Mouse (Mus musculus) embryonic facial prominence, embryonic 11.5 days (tissue): ENCODE measurements around the gene Olfr95. TPM values are rescaled to one million over a fixed set of nuclear protein-coding genes. Genes with fewer than 3 reads are reported as not detected.
A peak's percentile ranks its signal among the peaks of the same experiment; 100 is the strongest.
"Not testable (repeated sequence)": the region's sequence is repeated elsewhere in the genome, so short reads cannot be mapped to it uniquely, and the experiment has no call there.

Experiments used
- ATAC-seq: fragments of 200-750 bp; cut with Nextera tagmentation; replicated peaks from 2 replicates; pipeline ENCODE4 v1.8.0; 2017; ENCODE audit warnings: low read depth; ENCODE audit not compliant: insufficient number of reproducible peaks, low FRiP score, low TSS enrichment
- DNase-seq: peaks from one replicate; pipeline ENCODE4 v3.0.0-alpha.2; 2015; ENCODE audit warnings: low spot score
- H3K27ac ChIP-seq: fragments of 300-500 bp; sonication (generic); replicated peaks from 2 replicates; pipeline ENCODE4 v1.5.1; 2014; ENCODE audit warnings: mild to moderate bottlenecking, low read depth, low read length, control low read depth
- H3K27me3 ChIP-seq: fragments of 300-500 bp; sonication (generic); 2 replicates; pipeline ENCODE4 v1.6.1; 2014; ENCODE audit warnings: mild to moderate bottlenecking, low read length, moderate library complexity, mixed read lengths; ENCODE audit not compliant: control insufficient read depth, insufficient read depth
- H3K36me3 ChIP-seq: fragments of 300-500 bp; sonication (generic); replicated peaks from 2 replicates; pipeline ENCODE4 v1.6.1; 2014; ENCODE audit warnings: low read depth, mild to moderate bottlenecking, low read length, moderate library complexity, mixed read lengths; ENCODE audit not compliant: control insufficient read depth, insufficient read depth
- H3K4me1 ChIP-seq: fragments of 300-500 bp; sonication (generic); 2 replicates; pipeline ENCODE4 v1.6.1; 2014; ENCODE audit warnings: low read length, mixed read lengths; ENCODE audit not compliant: control insufficient read depth, insufficient read depth
- H3K4me2 ChIP-seq: fragments of 300-500 bp; sonication (generic); 2 replicates; pipeline ENCODE4 v1.6.1; 2014; ENCODE audit warnings: low read depth, mild to moderate bottlenecking, control low read depth, low read length, moderate library complexity
- H3K4me3 ChIP-seq: fragments of 300-500 bp; sonication (generic); 2 replicates; pipeline ENCODE4 v1.5.1; 2014; ENCODE audit warnings: low read depth, low read length, control low read depth
- H3K9ac ChIP-seq: fragments of 300-500 bp; sonication (generic); replicated peaks from 2 replicates; pipeline ENCODE4 v1.6.1; 2014; ENCODE audit warnings: mild to moderate bottlenecking, control low read depth, low read length
- H3K9me3 ChIP-seq: fragments of 300-500 bp; sonication (generic); replicated peaks from 2 replicates; pipeline ENCODE4 v1.6.1; 2016; ENCODE audit warnings: mild to moderate bottlenecking, low read length, inconsistent platforms, mixed read lengths; ENCODE audit not compliant: control insufficient read depth
- WGBS: fragments of 180-500 bp; shearing (Covaris S2); extraction: QIAGEN DNeasy Blood & Tissue Kit; methylation state at CpG from one replicate; pipeline ENCODE4 v1.1.7; 2014; 5-methylcytosine and 5-hydroxymethylcytosine counted together
- polyA plus RNA-seq: library from polyadenylated mRNA; unstranded; fragments of >200 nt; fragmentation: Nextera tagmentation; extraction: Ambion mirVana; gene quantifications from 2 replicates; pipeline ENCODE4 v1.2.1, GENCODE M21; 2014

The Olfr95 gene
- polyA plus RNA-seq: not detected in 2 replicates

DNA sequence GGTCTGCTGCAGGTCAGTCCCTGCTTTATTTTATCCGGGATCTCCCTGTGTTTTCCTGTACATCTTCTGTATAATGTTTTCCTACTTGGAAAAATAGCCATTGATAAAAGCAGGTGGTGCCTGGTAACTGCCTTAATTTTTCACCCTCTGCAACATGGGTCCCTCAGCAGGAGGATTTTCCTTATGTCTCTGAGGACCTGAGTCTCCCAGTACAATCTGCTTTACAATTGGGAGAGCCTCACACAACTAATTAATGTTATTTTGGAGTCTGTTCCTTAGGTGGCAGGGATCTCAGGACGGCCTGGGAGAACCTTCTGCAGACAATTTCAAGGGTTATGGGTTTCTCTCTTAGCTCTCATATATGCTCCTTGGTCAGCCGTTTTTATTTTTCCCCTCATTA, at the start of gene Olfr95:
Gene Olfr95, minus strand, starts transcription at position 101 of the 400 bp plus-strand sequence.
- H3K27ac ChIP-seq: no peak within 1 kb of the TSS
- ATAC-seq (no peak), DNase-seq (no peak)
- H3K4me3 ChIP-seq: no peak within 1 kb of the TSS
- H3K4me2 ChIP-seq: no peak within 1 kb of the TSS
- WGBS: 69% methylated on average over 3 of the region's 3 CpGs
- H3K4me1 ChIP-seq: no peaks in the 10 kb centered on the region; the same call in 1 of the 2 replicates
- H3K27me3 ChIP-seq: peaks cover 8% of the 10 kb centered on the region; the same call in 1 of the 2 replicates
- no peaks in the 10 kb centered on the region; the same call in 1 of the 2 replicates for H3K9me3 ChIP-seq
- H3K36me3 ChIP-seq: no peaks in the 10 kb centered on the region
- H3K9ac ChIP-seq: no peak within 1 kb of the TSS

DNA sequence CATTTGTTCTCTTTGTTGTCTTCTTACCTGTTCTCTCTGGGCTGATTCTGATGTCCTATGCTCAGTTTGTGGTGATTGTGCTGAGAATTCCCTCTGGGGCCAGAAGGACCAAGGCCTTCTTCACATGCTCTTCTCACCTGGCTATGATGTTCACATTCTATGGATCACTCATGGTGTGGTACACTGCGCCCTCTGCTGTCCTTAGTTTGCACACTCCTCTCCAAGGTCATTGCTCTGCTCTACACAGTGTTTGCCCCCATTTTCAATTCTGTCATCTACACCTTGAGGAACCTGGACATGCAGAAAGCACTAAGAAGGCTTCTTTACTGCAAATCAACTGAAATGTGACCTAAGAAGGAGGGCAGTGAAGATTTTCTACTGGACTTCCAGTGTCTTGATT, 37.6 kb upstream of the Olfr95 start:
- Histone ChIP-seq H3K4me1 (no peaks in the 10 kb centered on the region), H3K9me3 (no peaks in the 10 kb centered on the region), H3K9ac (no peak overlapping the region), H3K4me3 (no peak overlapping the region), H3K36me3 (no peaks in the 10 kb centered on the region), H3K4me2 (no peak overlapping the region), H3K27me3 (no peaks in the 10 kb centered on the region), H3K27ac (no peak overlapping the region)
- ATAC-seq (no peak), DNase-seq (peak; percentile 8)
- WGBS: 6% methylated on average over 1 of the region's 1 CpGs

DNA sequence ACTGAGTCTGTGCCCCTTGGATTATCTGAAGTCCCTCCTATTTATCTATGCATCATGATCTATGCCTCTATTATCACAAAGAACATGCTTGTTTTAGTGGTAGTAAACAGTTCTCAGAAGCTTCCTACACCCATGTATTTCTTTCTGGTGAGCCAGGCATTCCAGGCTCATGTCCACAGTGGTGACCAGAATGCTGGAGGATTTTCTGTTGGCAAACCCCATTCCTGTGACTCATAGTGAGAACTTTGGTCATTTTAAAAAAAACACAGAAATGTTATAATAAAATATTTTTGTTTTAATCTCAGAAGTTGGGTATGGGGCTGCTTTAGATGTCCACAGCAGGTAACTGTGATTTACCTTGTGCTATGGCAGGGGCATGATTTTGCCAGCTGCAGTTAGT, 36.5 kb upstream of the Olfr95 start:
- Histone ChIP-seq H3K4me3 (no peak overlapping the region), H3K9ac (no peak overlapping the region), H3K9me3 (no peaks in the 10 kb centered on the region), H3K4me1 (no peaks in the 10 kb centered on the region), H3K27me3 (no peaks in the 10 kb centered on the region), H3K36me3 (no peaks in the 10 kb centered on the region), H3K27ac (no peak overlapping the region), H3K4me2 (no peak overlapping the region)
- DNase-seq (no peak), ATAC-seq (no peak)

DNA sequence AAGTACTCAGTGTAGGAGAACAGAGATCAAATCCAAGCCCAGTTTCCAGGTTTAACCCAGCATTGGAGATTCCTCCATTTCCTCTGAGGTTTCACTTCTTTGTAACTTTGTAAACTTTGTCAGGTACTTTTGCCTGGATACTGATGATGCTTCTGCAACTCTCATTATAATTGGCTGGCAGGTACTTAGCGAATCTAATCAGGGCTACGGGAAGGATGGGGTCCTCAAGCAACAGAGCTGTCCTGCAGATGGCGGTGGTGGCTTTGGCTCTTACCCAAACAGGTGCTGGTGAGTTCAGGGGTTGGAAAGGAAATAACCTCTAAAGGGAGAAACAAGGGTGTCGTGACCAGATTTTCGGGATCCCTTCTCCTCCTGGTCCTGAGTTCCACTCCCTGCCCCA, 33.8 kb upstream of the Olfr95 start:
- no peaks in the 10 kb centered on the region for H3K27me3 ChIP-seq
- no peak overlapping the region for H3K27ac ChIP-seq
- no peak overlapping the region for H3K4me3 ChIP-seq
- H3K36me3 ChIP-seq: no peaks in the 10 kb centered on the region
- WGBS: 29% methylated on average over 5 of the region's 5 CpGs
- no peaks in the 10 kb centered on the region for H3K4me1 ChIP-seq
- no peaks in the 10 kb centered on the region for H3K9me3 ChIP-seq
- H3K4me2 ChIP-seq: no peak overlapping the region
- DNase-seq (peak; percentile 27), ATAC-seq (no peak)
- H3K9ac ChIP-seq: no peak overlapping the region

DNA sequence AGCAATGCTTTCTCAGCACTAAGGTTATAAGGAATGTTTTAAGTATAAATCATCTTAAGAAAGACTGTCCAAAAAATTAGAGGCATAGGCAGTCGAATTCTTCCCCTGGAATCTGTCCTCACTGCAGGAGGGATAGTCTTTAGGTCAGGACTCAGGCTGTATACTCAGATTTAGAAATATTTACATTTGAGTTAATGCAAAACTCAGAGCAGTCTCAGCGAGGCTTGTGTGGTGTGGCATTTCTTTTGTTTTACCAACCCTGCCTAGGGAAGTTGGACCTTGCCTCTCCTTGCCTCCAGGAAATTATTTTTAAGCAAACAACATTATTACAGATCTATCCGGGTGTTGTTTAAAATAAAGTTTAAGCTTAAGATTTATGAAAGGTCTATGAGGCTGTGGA, 29.3 kb upstream of the Olfr95 start:
- H3K4me2 ChIP-seq: no peak overlapping the region
- no peaks in the 10 kb centered on the region for H3K36me3 ChIP-seq
- ATAC-seq: no peak
- H3K4me1 ChIP-seq: no peaks in the 10 kb centered on the region
- no peak for DNase-seq
- H3K27ac ChIP-seq: no peak overlapping the region
- no peak overlapping the region for H3K4me3 ChIP-seq
- H3K9ac ChIP-seq: no peak overlapping the region
- H3K9me3 ChIP-seq: no peaks in the 10 kb centered on the region
- 57% methylated on average over 3 of the region's 3 CpGs for WGBS
- H3K27me3 ChIP-seq: no peaks in the 10 kb centered on the region

DNA sequence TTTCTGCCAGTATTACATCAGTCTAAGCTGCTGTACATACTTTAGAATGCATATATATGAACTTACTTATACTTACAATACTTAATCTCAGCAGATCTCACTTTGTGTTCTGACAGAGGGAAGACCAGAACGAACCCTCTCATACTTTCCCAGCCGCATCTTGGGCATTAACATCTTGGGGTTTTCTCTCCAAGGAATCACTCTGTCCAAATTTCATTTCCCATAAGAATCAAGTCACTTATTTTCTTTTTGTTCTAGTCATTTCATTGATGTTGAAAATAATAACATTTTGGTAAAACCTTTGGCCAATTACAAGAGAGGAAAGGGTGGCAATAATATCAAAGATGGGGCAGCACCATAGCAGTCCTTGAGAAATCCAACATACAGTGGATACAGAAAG, 24.3 kb upstream of the Olfr95 start, which contains the start of gene Olfr97:
Gene Olfr97, minus strand, starts transcription at position 101 of the 400 bp plus-strand sequence.
- H3K27me3 ChIP-seq, H3K27ac ChIP-seq, H3K4me1 ChIP-seq, H3K36me3 ChIP-seq, ATAC-seq, H3K4me2 ChIP-seq, H3K9me3 ChIP-seq, DNase-seq, H3K4me3 ChIP-seq, H3K9ac ChIP-seq: not testable (repeated sequence)
- WGBS: 88% methylated on average over 2 of the region's 2 CpGs

DNA sequence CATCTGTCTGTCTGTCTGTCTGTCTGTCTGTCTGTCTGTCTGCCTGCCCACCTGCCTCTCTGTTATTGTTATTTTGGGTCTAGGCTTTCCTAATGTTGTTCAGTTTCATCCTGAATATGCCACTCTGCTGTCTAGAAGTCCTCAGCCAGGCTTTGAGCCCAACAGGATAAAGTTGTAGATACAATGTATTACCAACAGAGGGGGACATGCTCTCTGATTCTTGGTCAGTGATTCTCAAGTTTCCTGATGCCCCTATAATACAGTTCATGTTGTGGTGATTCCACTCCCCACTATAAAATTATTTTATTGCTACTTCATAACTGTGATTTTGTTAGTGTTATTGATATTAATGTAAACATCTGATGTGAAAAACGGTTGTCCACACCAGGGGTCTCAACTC, 9.0 kb upstream of the Olfr95 start:
- 22% methylated on average over 1 of the region's 1 CpGs for WGBS
- H3K4me2 ChIP-seq: no peak overlapping the region

DNA sequence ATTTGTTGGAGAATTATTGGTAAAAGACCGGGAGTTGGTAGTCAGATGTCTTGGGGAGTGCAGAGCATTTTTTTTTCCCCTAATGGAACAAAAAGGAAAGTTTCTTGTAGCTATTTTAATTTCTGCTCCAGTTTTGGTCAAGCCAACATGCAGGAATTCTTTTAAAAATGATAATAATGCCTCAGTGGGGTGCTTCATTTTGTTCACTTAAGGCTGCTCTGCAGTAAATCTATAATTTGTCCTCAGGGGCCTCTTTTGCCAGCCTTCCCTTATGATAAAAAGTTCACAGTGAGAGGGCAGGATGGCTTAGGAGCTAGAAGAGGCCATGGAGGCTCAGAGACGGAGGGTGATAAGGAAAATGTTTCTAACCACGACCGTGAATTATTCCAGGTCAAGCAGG, 6.9 kb upstream of the Olfr95 start, which contains the start of gene Olfr96:
Gene Olfr96, plus strand, starts transcription at position 301 of the 400 bp plus-strand sequence.
- 68% methylated on average over 4 of the region's 4 CpGs for WGBS

More for the DNA sequence above, 9.0 kb upstream of the Olfr95 start:
- H3K4me3 ChIP-seq: no peak overlapping the region
- H3K9ac ChIP-seq: no peak overlapping the region
- H3K36me3 ChIP-seq: no peaks in the 10 kb centered on the region
- no peaks in the 10 kb centered on the region for H3K4me1 ChIP-seq
- H3K27me3 ChIP-seq: no peaks in the 10 kb centered on the region
- H3K27ac ChIP-seq: no peak overlapping the region
- H3K9me3 ChIP-seq: no peaks in the 10 kb centered on the region
- no peak for DNase-seq
- no peak for ATAC-seq

More for the DNA sequence above, 6.9 kb upstream of the Olfr95 start, which contains the start of gene Olfr96:
- DNase-seq: no peak
- Histone ChIP-seq H3K9ac (no peak within 1 kb of the TSS), H3K4me3 (no peak within 1 kb of the TSS), H3K36me3 (no peaks in the 10 kb centered on the region), H3K27me3 (no peaks in the 10 kb centered on the region), H3K4me2 (no peak within 1 kb of the TSS), H3K9me3 (no peaks in the 10 kb centered on the region; the same call in 1 of the 2 replicates), H3K4me1 (no peaks in the 10 kb centered on the region), H3K27ac (no peak within 1 kb of the TSS)
- ATAC-seq: no peak
